Mouse (Mus musculus): ENCODE data around the gene Dnah12. TPM values are rescaled to one million over a fixed set of nuclear protein-coding genes. Genes with fewer than 3 reads are reported as not detected.

The Dnah12 gene
- polyA plus RNA-seq, 1 experiment from 2014 or later: 0.03 TPM

- WGBS: 62% methylated on average over 4 of the region's 4 CpGs
These were observed 75.1 kb downstream of the Dnah12 start for GRCm38 (mm10) chr14:26768195-26768594.

DNA sequence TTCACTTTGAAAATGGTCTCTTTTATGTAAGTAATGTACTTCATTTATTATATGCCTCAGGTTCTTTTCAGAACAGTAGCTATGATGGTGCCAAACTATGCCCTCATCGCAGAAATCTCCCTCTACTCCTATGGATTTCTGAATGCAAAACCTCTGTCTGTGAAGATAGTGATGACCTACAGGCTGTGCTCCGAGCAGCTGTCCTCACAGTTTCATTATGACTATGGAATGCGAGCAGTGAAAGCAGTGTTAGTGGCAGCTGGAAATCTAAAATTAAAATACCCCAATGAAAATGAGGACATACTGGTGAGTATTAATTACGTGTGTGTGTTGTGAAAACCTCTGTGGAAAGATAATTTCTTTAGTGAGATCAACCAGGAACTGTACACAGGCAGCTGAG is 80.5 kb downstream of the Dnah12 start:
- 80% methylated on average over 4 of the region's 4 CpGs for WGBS
- no peak overlapping the region for H3K4me3 ChIP-seq
- H3K9me3 ChIP-seq: no peaks in the 10 kb centered on the region
- DNase-seq (ENCODE audit: low spot score): no peak
- no peaks in the 10 kb centered on the region for H3K27me3 ChIP-seq (ENCODE audit: insufficient read depth, poor library complexity, severe bottlenecking)
- no peaks in the 10 kb centered on the region for H3K4me1 ChIP-seq
- H3K27ac ChIP-seq: no peak overlapping the region
- H3K36me3 ChIP-seq: no peaks in the 10 kb centered on the region

More at GRCm38 (mm10) chr14:26768195-26768594, 75.1 kb downstream of the Dnah12 start:
- no peak for DNase-seq (ENCODE audit: low spot score)
- H3K4me1 ChIP-seq: no peaks in the 10 kb centered on the region
- H3K27ac ChIP-seq: no peak overlapping the region
- no peak overlapping the region for H3K4me3 ChIP-seq
- H3K27me3 ChIP-seq (ENCODE audit: insufficient read depth, poor library complexity, severe bottlenecking): no peaks in the 10 kb centered on the region
- H3K9me3 ChIP-seq: 0 out of 2 replicates have a peak, but pooled peaks cover 2% of the 10 kb centered on the region
- no peaks in the 10 kb centered on the region for H3K36me3 ChIP-seq

GRCm38 (mm10) chr14:26783731-26784130 is 90.7 kb downstream of the Dnah12 start:
- no peak overlapping the region for H3K27ac ChIP-seq
- no peak for DNase-seq (ENCODE audit: low spot score)
- WGBS: 62% methylated on average over 4 of the region's 4 CpGs

DNA sequence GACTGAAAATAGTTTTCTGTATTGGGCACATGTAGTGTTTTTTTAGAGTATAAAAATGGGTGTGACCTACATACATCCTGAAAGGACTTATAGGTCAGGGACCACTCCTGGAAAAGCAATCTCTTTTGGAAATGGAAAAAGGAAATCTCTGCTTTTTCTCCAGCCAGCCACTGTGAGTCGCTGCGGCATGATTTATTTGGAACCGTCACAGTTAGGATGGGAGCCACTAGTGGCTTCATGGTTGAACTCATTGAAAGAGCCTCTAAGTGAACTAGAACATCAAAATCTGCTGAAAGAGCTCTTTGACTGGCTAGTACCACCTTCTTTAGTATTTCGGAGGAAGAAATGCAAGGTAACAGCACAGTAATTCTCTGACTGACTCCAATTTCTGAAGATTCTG is 92.6 kb downstream of the Dnah12 start:
- Histone ChIP-seq H3K4me3 (no peak overlapping the region), H3K27ac (no peak overlapping the region), H3K9me3 (no peaks in the 10 kb centered on the region), H3K36me3 (no peaks in the 10 kb centered on the region), H3K4me1 (no peaks in the 10 kb centered on the region), H3K27me3 (ENCODE audit: insufficient read depth, poor library complexity, severe bottlenecking) (no peaks in the 10 kb centered on the region)
- WGBS: 52% methylated on average over 4 of the region's 4 CpGs
- no peak for DNase-seq (ENCODE audit: low spot score)

More at GRCm38 (mm10) chr14:26783731-26784130, 90.7 kb downstream of the Dnah12 start:
- no peaks in the 10 kb centered on the region for H3K36me3 ChIP-seq
- H3K4me3 ChIP-seq: no peak overlapping the region
- H3K4me1 ChIP-seq: no peaks in the 10 kb centered on the region
- no peaks in the 10 kb centered on the region for H3K27me3 ChIP-seq (ENCODE audit: insufficient read depth, poor library complexity, severe bottlenecking)
- no peaks in the 10 kb centered on the region for H3K9me3 ChIP-seq

- H3K27me3 ChIP-seq (ENCODE audit: insufficient read depth, poor library complexity, severe bottlenecking): no peaks in the 10 kb centered on the region
- no peaks in the 10 kb centered on the region for H3K36me3 ChIP-seq
- no peak overlapping the region for H3K4me3 ChIP-seq
- no peak for DNase-seq (ENCODE audit: low spot score)
- H3K27ac ChIP-seq: no peak overlapping the region
- WGBS: 87% methylated on average over 2 of the region's 2 CpGs
- no peaks in the 10 kb centered on the region for H3K4me1 ChIP-seq
- no peaks in the 10 kb centered on the region for H3K9me3 ChIP-seq
These were observed 101.4 kb downstream of the Dnah12 start for GRCm38 (mm10) chr14:26794431-26794830.

GRCm38 (mm10) chr14:26798330-26798729 is 105.3 kb downstream of the Dnah12 start:
- 54% methylated on average over 3 of the region's 3 CpGs for WGBS
- no peak for DNase-seq (ENCODE audit: low spot score)
- no peaks in the 10 kb centered on the region for H3K27me3 ChIP-seq (ENCODE audit: insufficient read depth, poor library complexity, severe bottlenecking)

GRCm38 (mm10) chr14:26799286-26799685 is 106.2 kb downstream of the Dnah12 start:
- DNase-seq (ENCODE audit: low spot score): no peak
- no peaks in the 10 kb centered on the region for H3K9me3 ChIP-seq
- no peaks in the 10 kb centered on the region for H3K36me3 ChIP-seq
- no peak overlapping the region for H3K27ac ChIP-seq
- WGBS: 77% methylated on average over 3 of the region's 3 CpGs
- no peak overlapping the region for H3K4me3 ChIP-seq
- no peaks in the 10 kb centered on the region for H3K27me3 ChIP-seq (ENCODE audit: insufficient read depth, poor library complexity, severe bottlenecking)
- no peaks in the 10 kb centered on the region for H3K4me1 ChIP-seq

More at GRCm38 (mm10) chr14:26798330-26798729, 105.3 kb downstream of the Dnah12 start:
- Histone ChIP-seq H3K4me1 (no peaks in the 10 kb centered on the region), H3K4me3 (no peak overlapping the region), H3K9me3 (no peaks in the 10 kb centered on the region), H3K27ac (no peak overlapping the region), H3K36me3 (no peaks in the 10 kb centered on the region)

DNA sequence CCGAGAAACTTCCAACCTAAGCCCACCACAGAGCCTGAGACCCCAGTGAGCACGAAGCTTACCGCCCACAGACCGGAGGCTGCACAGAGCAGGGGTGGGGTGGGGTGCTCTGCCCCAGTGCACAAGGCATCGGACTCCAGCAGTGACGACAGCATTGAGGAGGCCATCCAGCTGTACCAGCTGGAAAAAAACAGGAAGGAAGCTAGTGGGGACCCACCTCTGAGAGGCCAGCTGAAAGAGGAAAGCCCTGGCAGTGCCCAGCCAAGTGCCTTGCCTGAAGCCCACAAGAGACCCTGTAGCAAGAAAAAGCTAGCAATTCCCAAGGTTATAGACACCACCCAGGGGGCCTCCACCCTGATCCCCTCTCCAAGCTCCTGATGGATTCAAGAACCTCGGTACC is 112.4 kb downstream of the Dnah12 start:
- Histone ChIP-seq H3K4me1 (peaks cover 12% of the 10 kb centered on the region), H3K27ac (no peak overlapping the region), H3K4me3 (no peak overlapping the region), H3K9me3 (no peaks in the 10 kb centered on the region), H3K27me3 (ENCODE audit: insufficient read depth, poor library complexity, severe bottlenecking) (no peaks in the 10 kb centered on the region), H3K36me3 (no peaks in the 10 kb centered on the region)
- WGBS: 74% methylated on average over 7 of the region's 7 CpGs
- no peak for DNase-seq (ENCODE audit: low spot score)

- no peaks in the 10 kb centered on the region for H3K9me3 ChIP-seq
- H3K4me1 ChIP-seq: no peaks in the 10 kb centered on the region
- no peak overlapping the region for H3K27ac ChIP-seq
- no peak overlapping the region for H3K4me3 ChIP-seq
- no peaks in the 10 kb centered on the region for H3K36me3 ChIP-seq
- WGBS: 81% methylated on average over 11 of the region's 11 CpGs
- no peak for DNase-seq (ENCODE audit: low spot score)
- no peaks in the 10 kb centered on the region for H3K27me3 ChIP-seq (ENCODE audit: insufficient read depth, poor library complexity, severe bottlenecking)
These were observed 119.7 kb downstream of the Dnah12 start for GRCm38 (mm10) chr14:26812734-26813133.

GRCm38 (mm10) chr14:26813871-26814270 is 120.8 kb downstream of the Dnah12 start:
- Histone ChIP-seq H3K4me3 (no peak overlapping the region), H3K4me1 (no peaks in the 10 kb centered on the region), H3K36me3 (no peaks in the 10 kb centered on the region), H3K9me3 (no peaks in the 10 kb centered on the region), H3K27me3 (ENCODE audit: insufficient read depth, poor library complexity, severe bottlenecking) (no peaks in the 10 kb centered on the region), H3K27ac (no peak overlapping the region)
- 88% methylated on average over 2 of the region's 2 CpGs for WGBS
- no peak for DNase-seq (ENCODE audit: low spot score)

GRCm38 (mm10) chr14:26814908-26815307 is 121.8 kb downstream of the Dnah12 start:
- H3K4me1 ChIP-seq: no peaks in the 10 kb centered on the region
- H3K27me3 ChIP-seq (ENCODE audit: insufficient read depth, poor library complexity, severe bottlenecking): no peaks in the 10 kb centered on the region
- no peak overlapping the region for H3K4me3 ChIP-seq
- no peaks in the 10 kb centered on the region for H3K36me3 ChIP-seq
- WGBS: 54% methylated on average over 3 of the region's 3 CpGs
- H3K27ac ChIP-seq: no peak overlapping the region
- no peaks in the 10 kb centered on the region for H3K9me3 ChIP-seq
- DNase-seq (ENCODE audit: low spot score): no peak

GRCm38 (mm10) chr14:26816785-26817184 is 123.7 kb downstream of the Dnah12 start:
- no peaks in the 10 kb centered on the region for H3K27me3 ChIP-seq (ENCODE audit: insufficient read depth, poor library complexity, severe bottlenecking)
- WGBS: 59% methylated on average over 4 of the region's 4 CpGs
- no peaks in the 10 kb centered on the region for H3K4me1 ChIP-seq
- H3K27ac ChIP-seq: no peak overlapping the region
- no peaks in the 10 kb centered on the region for H3K36me3 ChIP-seq
- no peak for DNase-seq (ENCODE audit: low spot score)
- H3K4me3 ChIP-seq: no peak overlapping the region
- no peaks in the 10 kb centered on the region for H3K9me3 ChIP-seq

GRCm38 (mm10) chr14:26826020-26826419 is 132.9 kb downstream of the Dnah12 start:
- no peak for DNase-seq (ENCODE audit: low spot score)
- Histone ChIP-seq H3K27me3 (ENCODE audit: insufficient read depth, poor library complexity, severe bottlenecking) (no peaks in the 10 kb centered on the region), H3K27ac (no peak overlapping the region), H3K9me3 (no peaks in the 10 kb centered on the region), H3K4me1 (no peaks in the 10 kb centered on the region), H3K36me3 (no peaks in the 10 kb centered on the region), H3K4me3 (no peak overlapping the region)
- WGBS: 61% methylated on average over 2 of the region's 2 CpGs

- no peak for DNase-seq (ENCODE audit: low spot score)
- Histone ChIP-seq H3K4me1 (no peaks in the 10 kb centered on the region), H3K36me3 (no peaks in the 10 kb centered on the region), H3K27me3 (ENCODE audit: insufficient read depth, poor library complexity, severe bottlenecking) (no peaks in the 10 kb centered on the region), H3K9me3 (no peaks in the 10 kb centered on the region), H3K4me3 (no peak overlapping the region), H3K27ac (no peak overlapping the region)
- WGBS: 65% methylated on average over 8 of the region's 8 CpGs
These were observed 160.0 kb downstream of the Dnah12 start for GRCm38 (mm10) chr14:26853053-26853452.

Data from heart, embryonic 10.5 days (tissue).